Mouse (Mus musculus) thymus, adult 2 months (tissue): ENCODE results near the gene Slc4a5. TPM values are rescaled to one million over a fixed set of nuclear protein-coding genes. Genes with fewer than 3 reads are reported as not detected.

ENCODE experiments used
- DNase-seq: peaks from one replicate; pipeline ENCODE4 v3.0.0; 2021
- H3K27ac ChIP-seq: fragments of 200-500 bp; 2 replicates; pipeline ENCODE4 v1.5.1; 2012; ENCODE audit warnings: low read length, control low read depth; ENCODE audit not compliant: control insufficient read depth, insufficient read depth
- H3K27me3 ChIP-seq: fragments of 200-500 bp; 2 replicates; pipeline ENCODE4 v1.6.1; 2012; ENCODE audit warnings: mild to moderate bottlenecking, low read length, moderate library complexity, mixed read lengths; ENCODE audit not compliant: control insufficient read depth, insufficient read depth
- H3K36me3 ChIP-seq: fragments of 200-500 bp; 2 replicates; pipeline ENCODE4 v1.6.1; 2012; ENCODE audit warnings: mild to moderate bottlenecking, low read length, moderate library complexity; ENCODE audit not compliant: control insufficient read depth, insufficient read depth
- H3K4me1 ChIP-seq: fragments of 200-500 bp; replicated peaks from 2 replicates; pipeline ENCODE4 v1.6.1; 2012; ENCODE audit warnings: low read length; ENCODE audit not compliant: control insufficient read depth, insufficient read depth
- H3K4me3 ChIP-seq: fragments of 200-500 bp; 2 replicates; pipeline ENCODE4 v1.5.1; 2012; ENCODE audit warnings: mild to moderate bottlenecking, low read length, control low read depth, moderate library complexity; ENCODE audit not compliant: control insufficient read depth, insufficient read depth
- CTCF ChIP-seq: fragments of 200-500 bp; IDR thresholded peaks from 2 replicates; pipeline ENCODE4 v1.5.1; 2012; ENCODE audit warnings: mild to moderate bottlenecking, control low read depth, low read length, moderate library complexity, borderline replicate concordance; ENCODE audit not compliant: control insufficient read depth, poor library complexity, insufficient read depth; ENCODE audit errors: extremely low read depth
- POLR2A ChIP-seq: fragments of 200-500 bp; IDR thresholded peaks from 2 replicates; pipeline ENCODE4 v1.6.1; 2012; ENCODE audit warnings: mild to moderate bottlenecking, low read length, control low read depth, moderate library complexity; ENCODE audit not compliant: control insufficient read depth, poor library complexity, insufficient read depth; ENCODE audit errors: extremely low read depth
- WGBS: fragments of 180-500 bp; shearing (Covaris S2); methylation state at CpG from one replicate; pipeline ENCODE4 v1.1.7; 2018; 5-methylcytosine and 5-hydroxymethylcytosine counted together
- polyA plus RNA-seq: library from polyadenylated mRNA; depleted of rRNA; stranded (reverse); fragments of >200 nt; gene quantifications from 2 replicates; pipeline ENCODE4 v1.2.3, GENCODE M21; 2012; rRNA removed

The Slc4a5 gene
- polyA plus RNA-seq: 0.57 and 0.62 TPM in 2 replicates

- DNase-seq: no peak
Observed at GRCm38 (mm10) chr6:83219814-83220213, at the start of gene Slc4a5. Slc4a5 (plus strand) TSS chr6:83219828.

GRCm38 (mm10) chr6:83169872-83170271, 49.8 kb upstream of the Slc4a5 start:
- DNase-seq: no peak

More at GRCm38 (mm10) chr6:83219814-83220213, at the start of gene Slc4a5:
- 83% methylated on average over 3 of the region's 3 CpGs for WGBS
- TF ChIP-seq CTCF (no peak), POLR2A (no peak)
- Histone ChIP-seq H3K36me3 (no peaks in the 10 kb centered on the region), H3K27me3 (no peaks in the 10 kb centered on the region), H3K4me3 (no peak within 1 kb of the TSS), H3K4me1 (no peaks in the 10 kb centered on the region), H3K27ac (no peak within 1 kb of the TSS)

DNA sequence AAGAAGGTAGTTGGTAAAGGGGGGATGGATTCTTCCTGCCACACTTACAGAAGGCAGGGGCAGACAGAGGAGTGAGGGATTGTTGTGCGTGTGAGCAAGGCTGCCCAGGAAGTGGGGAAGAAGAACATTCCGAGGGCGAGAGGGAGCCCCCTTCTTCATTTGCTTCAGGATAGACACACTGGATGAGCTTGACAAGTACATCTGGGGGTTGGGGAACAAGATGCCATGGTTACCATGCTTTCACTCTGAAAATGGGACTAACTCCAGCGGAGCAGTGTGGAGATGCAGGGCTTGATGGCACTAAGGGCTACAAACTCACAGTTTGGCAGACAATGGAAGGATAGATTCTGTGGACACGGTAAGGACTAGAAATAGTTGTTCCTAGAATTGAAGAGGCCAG, 48.6 kb upstream of the Slc4a5 start:
- TF ChIP-seq POLR2A (no peak), CTCF (no peak)
- Histone ChIP-seq H3K27me3 (no peaks in the 10 kb centered on the region), H3K4me1 (no peaks in the 10 kb centered on the region), H3K4me3 (no peak overlapping the region), H3K36me3 (no peaks in the 10 kb centered on the region), H3K27ac (no peak overlapping the region)
- no peak for DNase-seq
- 95% methylated on average over 5 of the region's 5 CpGs for WGBS

More at GRCm38 (mm10) chr6:83169872-83170271, 49.8 kb upstream of the Slc4a5 start:
- 90% methylated on average over 5 of the region's 5 CpGs for WGBS
- no peak overlapping the region for H3K27ac ChIP-seq
- H3K36me3 ChIP-seq: no peaks in the 10 kb centered on the region
- no peaks in the 10 kb centered on the region for H3K27me3 ChIP-seq
- H3K4me1 ChIP-seq: no peaks in the 10 kb centered on the region
- TF ChIP-seq CTCF (no peak), POLR2A (no peak)
- no peak overlapping the region for H3K4me3 ChIP-seq

- no peaks in the 10 kb centered on the region for H3K4me1 ChIP-seq
- H3K4me3 ChIP-seq: no peak overlapping the region
- no peaks in the 10 kb centered on the region for H3K27me3 ChIP-seq
Observed at GRCm38 (mm10) chr6:83172240-83172920, 47.2 kb upstream of the Slc4a5 start.

GRCm38 (mm10) chr6:83175996-83176395, 43.6 kb upstream of the Slc4a5 start:
- 95% methylated on average over 8 of the region's 8 CpGs for WGBS
- no peak for TF ChIP-seq POLR2A
- no peak for TF ChIP-seq CTCF
- no peak overlapping the region for H3K4me3 ChIP-seq

More at GRCm38 (mm10) chr6:83172240-83172920, 47.2 kb upstream of the Slc4a5 start:
- no peak for DNase-seq
- WGBS: 90% methylated on average over 9 of the region's 9 CpGs
- H3K36me3 ChIP-seq: no peaks in the 10 kb centered on the region
- no peak overlapping the region for H3K27ac ChIP-seq
- TF ChIP-seq POLR2A (no peak), CTCF (no peak)

GRCm38 (mm10) chr6:83179390-83180117, 40.1 kb upstream of the Slc4a5 start:
- TF ChIP-seq CTCF (no peak), POLR2A (no peak)
- 0 out of 2 replicates have a peak, but pooled peaks cover 3% of the 10 kb centered on the region for H3K4me1 ChIP-seq
- DNase-seq: no peak
- 0 out of 2 replicates have a peak, but pooled peaks cover 4% of the 10 kb centered on the region for H3K36me3 ChIP-seq
- no peaks in the 10 kb centered on the region for H3K27me3 ChIP-seq
- 84% methylated on average over 12 of the region's 12 CpGs for WGBS
- no peak overlapping the region for H3K27ac ChIP-seq
- no peak overlapping the region for H3K4me3 ChIP-seq

More at GRCm38 (mm10) chr6:83175996-83176395, 43.6 kb upstream of the Slc4a5 start:
- DNase-seq: no peak
- no peak overlapping the region for H3K27ac ChIP-seq
- no peaks in the 10 kb centered on the region for H3K36me3 ChIP-seq
- H3K27me3 ChIP-seq: no peaks in the 10 kb centered on the region
- 0 out of 2 replicates have a peak, but pooled peaks cover 3% of the 10 kb centered on the region for H3K4me1 ChIP-seq
